Mouse (Mus musculus): ENCODE measurements at regions not wholly inside any gene's neighbourhood (a gene's known extent, or its start where the extent isn't known, plus 50 kb on each side); places are given as distances from the start of the nearest gene placed in this dataset.

DNA sequence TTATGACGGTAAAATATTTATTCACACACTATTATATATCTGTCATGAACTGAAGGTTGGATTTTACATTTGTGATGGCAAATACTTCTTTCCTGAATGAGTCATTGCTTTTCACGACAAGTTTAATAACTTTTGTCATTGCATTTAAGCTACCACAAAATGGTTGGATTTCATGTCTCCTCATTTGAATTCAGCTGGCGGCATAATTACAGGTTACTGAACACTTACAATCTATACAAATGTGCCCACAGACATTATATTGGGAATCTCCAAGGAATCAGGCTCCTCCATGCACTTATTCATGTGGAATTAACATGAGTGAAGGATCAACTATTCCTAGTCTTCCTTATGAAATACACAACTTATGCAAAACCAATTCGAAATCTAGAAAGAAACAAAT lies 150.3 kb upstream of the Cblb start:
- TF ChIP-seq POLR2A (IDR thresholded peaks at IDR 0.05; ENCODE audit: borderline replicate concordance, insufficient read depth, low read length) (no peak), CTCF (IDR thresholded peaks at IDR 0.05; ENCODE audit: borderline replicate concordance, insufficient read depth, low read depth, low read length) (no peak)

All from cerebellum, adult 2 months (tissue).